Mouse (Mus musculus) thymus, postnatal 36 days (tissue): ENCODE results near the gene Krtap4-8.
"Not testable (repeated sequence)": the region's sequence is repeated elsewhere in the genome, so short reads cannot be mapped to it uniquely, and the experiment has no call there.

Source experiments
- DNase-seq, 2 experiments: peaks; one replicate each; pipeline ENCODE4 v3.0.0; 2022; ENCODE audit warnings: mixed read lengths in 2 of 2

The Krtap4-8 gene

GRCm38 (mm10) chr11:99780604-99781003, at the start of gene Krtap4-8:
Gene Krtap4-8, minus strand, starts transcription at chr11:99780704.
- DNase-seq = no peak

GRCm38 (mm10) chr11:99815566-99815965, 35.1 kb upstream of the Krtap4-8 start, which contains the start of gene Gm11564:
Gene Gm11564, minus strand, starts transcription at chr11:99815666.
- DNase-seq = not testable (repeated sequence)

GRCm38 (mm10) chr11:99809792-99810191, 29.3 kb upstream of the Krtap4-8 start, which contains the start of gene Krtap4-13:
Gene Krtap4-13, minus strand, starts transcription at chr11:99809892.
- not testable (repeated sequence) for DNase-seq

- not testable (repeated sequence) for DNase-seq
Observed at GRCm38 (mm10) chr11:99804346-99804745, 23.8 kb upstream of the Krtap4-8 start, which contains the start of gene Gm11554. Gene Gm11554, minus strand, starts transcription at chr11:99804446.

DNA sequence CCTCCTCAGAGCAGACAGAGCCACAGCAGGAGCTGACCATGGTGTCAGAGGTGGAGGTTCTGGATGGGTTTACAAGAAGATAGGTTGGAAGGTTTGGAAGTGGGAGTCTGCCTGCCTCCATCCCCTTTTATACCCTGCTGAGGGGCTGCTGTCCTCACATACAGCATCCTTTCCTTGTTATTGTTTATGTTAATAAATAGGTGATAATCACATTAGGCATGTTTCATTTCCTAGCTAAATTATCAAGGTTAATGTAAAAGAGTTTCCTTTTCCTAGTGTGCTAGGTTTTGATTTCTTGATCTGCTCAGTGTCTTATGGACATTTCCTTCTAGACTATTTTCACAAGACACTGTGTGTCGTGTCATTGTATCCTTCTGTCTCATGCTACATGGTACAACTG, 18.3 kb upstream of the Krtap4-8 start, which contains the start of gene Gm11569:
TSS of gene Gm11569 (minus strand) at position 101 of the 400 bp plus-strand sequence.
- not testable (repeated sequence) for DNase-seq

- DNase-seq = no peak
Observed at GRCm38 (mm10) chr11:99793367-99793766, 12.9 kb upstream of the Krtap4-8 start, which contains the start of gene Gm11596. Gene Gm11596, minus strand, starts transcription at chr11:99793467.

- not testable (repeated sequence) for DNase-seq
Observed at GRCm38 (mm10) chr11:99784900-99785299, 4.4 kb upstream of the Krtap4-8 start, which contains the start of gene Krtap4-9. Gene Krtap4-9, plus strand, starts transcription at chr11:99785200.

DNA sequence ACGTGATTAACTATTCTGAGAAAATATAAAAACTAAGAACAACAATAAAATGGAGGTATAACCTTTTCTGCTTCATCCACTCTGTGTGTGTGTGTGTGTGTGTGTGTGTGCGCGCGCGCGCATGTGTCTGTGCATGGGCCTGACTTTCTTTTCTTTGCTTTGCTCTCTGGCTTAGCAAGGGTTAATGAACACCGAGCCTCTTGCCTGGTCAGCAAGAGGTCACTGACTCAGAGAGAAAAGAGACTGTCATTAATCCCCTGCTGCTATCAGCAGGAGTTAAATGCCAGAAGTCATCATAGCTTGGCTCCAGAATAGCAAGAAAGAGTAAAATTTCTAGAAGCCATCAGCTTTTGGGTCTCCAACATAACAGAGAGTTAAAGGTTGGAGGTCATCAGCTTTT, 2.1 kb downstream of the Krtap4-8 start:
- no peak for DNase-seq

GRCm38 (mm10) chr11:99772813-99773212, 7.7 kb downstream of the Krtap4-8 start, which contains the start of gene Gm11595:
Gene Gm11595, minus strand, starts transcription at chr11:99772913.
- not testable (repeated sequence) for DNase-seq

DNA sequence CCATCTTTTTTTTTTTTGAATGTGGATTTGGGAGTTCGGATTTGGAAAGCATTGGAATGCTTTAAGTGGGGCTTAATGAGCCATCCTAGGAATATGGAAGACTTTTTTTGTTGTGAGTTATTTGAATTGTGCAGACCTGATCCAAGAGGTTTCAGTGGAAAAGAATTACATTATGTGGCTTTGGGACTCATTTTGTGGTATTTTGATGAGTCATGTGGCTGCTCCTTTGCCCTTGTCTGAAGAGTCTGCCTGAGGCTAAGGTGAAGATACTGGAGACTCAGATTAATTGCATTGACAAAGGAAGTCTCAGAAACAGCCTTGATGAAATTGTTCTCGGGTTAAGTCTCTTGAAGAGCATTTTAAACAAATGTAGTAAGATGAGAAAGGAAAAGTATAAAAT, 12.1 kb downstream of the Krtap4-8 start:
- DNase-seq = no peak

GRCm38 (mm10) chr11:99758877-99759276, 21.6 kb downstream of the Krtap4-8 start:
- DNase-seq = no peak

DNA sequence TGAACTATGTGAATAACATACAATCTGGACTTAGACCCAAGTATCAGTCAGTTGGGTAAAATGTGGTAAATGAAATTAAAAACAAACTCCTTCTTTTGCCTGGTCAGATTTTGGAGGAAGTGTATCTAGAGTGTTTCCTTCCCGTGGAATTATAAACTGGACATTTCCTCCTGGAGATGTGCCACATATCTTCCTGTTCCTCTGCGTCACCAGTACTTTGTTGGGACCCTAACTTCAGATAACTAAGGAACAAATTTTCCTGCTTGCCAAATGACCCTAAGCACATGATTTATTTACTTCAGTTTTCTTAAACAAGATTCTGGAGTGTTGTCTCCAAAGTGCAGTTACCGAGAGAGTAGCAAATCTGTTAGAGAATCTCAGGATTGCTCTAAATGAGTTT, 36.5 kb downstream of the Krtap4-8 start:
- no peak for DNase-seq

GRCm38 (mm10) chr11:99734190-99734589, 46.3 kb downstream of the Krtap4-8 start, which contains the start of gene Gm14180:
Gene Gm14180, minus strand, starts transcription at chr11:99734290.
- no peak for DNase-seq
